Mouse (Mus musculus) urinary bladder, adult 2 months (tissue): ENCODE measurements at regions not wholly inside any gene's neighbourhood (a gene's known extent, or its start where the extent isn't known, plus 50 kb on each side); places are given as distances from the start of the nearest gene placed in this dataset.
"Not testable (repeated sequence)": the region's sequence is repeated elsewhere in the genome, so short reads cannot be mapped to it uniquely, and the experiment has no call there.

ENCODE experiments used
- DNase-seq: peaks from one replicate; pipeline ENCODE4 v3.0.0; 2022; ENCODE audit warnings: low spot score

DNA sequence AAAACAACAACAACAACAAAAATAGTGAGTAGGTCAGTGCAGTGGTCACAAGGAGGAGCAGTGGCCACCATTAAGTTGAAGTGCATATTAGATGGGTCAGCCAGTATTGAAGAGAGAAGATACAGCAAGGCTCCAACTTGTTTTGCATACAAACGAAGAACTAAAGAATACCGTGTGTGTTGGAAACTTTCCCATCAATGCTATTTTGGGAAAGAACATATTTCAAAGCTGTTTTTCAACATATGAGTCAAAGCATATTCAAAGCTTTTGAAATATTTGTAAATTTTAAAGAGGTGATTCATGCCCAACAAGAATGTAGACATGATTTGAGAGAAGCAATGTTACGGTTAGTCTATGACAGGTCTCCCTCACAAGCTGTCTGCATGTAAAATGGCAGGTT, 157.9 kb upstream of the Fer start:
- DNase-seq, result no peak

DNA sequence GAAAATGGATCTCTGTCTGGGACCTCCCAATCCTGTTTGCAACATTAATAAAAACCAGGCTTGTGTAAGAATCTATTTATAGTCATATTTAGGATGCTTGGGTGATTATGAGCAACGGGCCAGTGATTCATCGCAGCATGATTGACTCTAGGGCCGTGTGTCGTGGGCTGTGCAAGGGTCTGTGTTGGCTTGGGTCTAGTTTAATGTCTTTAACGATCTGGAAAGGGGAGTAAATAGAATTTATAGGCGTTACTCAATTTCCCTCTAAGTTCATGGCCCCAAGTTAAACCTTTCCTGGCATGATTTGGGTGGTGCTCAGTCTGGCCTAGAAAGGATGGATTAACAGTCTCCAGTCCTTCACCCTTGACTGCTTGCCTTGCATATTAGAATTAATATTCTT, 149.9 kb upstream of the Fer start:
- DNase-seq, result no peak

DNA sequence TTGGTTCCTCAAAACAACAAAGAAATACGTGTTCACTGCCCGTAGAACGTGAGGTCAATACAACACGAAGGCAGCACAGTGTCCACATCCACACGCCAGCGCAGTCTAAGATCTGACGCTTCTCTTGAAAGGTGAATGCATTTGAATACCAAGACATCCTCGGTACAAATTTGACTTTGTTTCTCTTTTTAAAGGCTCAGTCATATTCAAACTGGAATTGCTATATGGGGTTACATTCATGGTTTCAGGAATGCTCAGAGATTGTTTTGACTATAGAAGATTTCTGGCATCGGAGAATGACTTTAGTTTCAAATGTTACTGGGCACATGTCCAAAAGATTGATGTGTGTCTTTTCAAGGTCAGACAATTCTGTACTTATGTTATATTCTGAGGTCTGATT, 147.2 kb upstream of the Fer start:
- DNase-seq, result no peak

DNA sequence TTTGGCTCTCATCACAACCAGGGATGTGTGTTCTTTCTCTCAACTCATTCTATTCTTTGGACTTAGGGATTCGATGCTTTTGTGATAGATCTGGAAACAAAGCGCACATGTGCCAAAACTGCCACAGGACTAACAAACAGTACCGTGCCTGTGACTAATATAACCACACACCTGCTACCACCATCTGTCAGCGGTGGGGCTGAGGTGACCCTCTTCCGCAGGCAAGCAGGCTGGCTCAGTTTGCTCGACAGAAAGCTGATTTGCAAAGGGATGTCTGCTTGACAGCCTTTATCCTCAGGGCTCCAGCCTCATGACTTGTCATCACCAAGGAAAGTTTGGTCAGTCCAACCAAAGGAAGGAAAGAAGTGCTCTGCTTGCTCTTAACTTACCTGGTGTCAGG, 146.7 kb upstream of the Fer start:
- DNase-seq, result no peak

DNA sequence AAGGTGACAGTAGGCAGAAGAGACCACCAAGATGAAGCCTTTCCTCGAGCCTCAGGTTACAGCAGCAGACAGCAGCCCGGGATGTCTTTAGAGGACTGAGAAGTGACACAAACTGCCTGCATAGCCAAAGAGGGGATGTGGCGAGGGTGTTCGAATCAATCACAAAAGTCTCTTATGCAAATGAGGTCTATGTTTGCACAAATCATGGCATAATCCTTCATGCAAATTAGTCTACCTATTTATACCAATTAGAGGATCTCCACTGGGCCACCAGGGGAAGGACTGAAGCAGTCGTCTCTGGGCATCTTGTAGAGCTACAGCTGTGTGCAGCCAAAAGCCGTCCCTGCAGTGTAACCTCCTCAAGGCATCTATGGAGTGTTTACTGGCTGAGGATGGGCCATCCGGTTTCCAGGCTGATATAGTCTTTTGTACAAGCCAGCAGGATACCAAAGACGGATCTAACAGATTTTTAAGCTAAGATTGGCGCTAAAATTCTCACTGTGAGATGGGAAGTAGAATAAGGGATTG, 145.7 kb upstream of the Fer start:
- no peak for DNase-seq

DNA sequence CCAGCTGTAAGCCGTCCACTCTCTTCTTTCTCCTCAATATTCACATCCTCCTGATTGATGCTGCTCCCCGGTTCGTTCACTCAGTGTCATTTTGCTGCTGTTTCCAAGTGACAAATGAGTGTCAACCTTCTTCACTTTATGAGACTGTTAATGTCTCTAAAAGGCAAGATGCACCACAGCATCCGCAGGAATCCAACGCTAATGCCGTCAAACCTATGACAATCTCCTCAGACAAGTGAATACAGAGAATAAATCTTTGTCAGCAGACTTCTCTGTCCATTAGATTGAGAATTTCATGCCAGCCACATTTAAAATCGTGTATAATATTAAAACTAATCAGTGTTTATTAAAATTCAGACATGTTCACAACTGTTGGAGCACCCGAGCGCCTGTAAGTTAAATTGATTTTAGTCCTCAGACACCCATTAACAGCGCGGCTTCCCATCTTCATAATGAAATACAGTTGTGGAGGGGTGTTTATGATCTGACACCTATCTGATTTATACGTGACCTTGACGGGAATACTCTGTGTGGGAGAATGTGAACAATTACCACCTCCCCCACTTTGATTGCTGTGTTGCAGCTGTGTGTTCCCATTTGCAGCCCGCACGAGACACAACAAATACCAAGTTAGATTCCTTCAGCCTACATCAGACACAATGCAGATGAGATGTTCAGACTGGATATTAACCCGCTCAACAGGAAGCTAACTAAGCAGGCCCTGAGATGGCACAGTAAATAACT, 143.7 kb upstream of the Fer start:
- DNase-seq, result no peak

DNA sequence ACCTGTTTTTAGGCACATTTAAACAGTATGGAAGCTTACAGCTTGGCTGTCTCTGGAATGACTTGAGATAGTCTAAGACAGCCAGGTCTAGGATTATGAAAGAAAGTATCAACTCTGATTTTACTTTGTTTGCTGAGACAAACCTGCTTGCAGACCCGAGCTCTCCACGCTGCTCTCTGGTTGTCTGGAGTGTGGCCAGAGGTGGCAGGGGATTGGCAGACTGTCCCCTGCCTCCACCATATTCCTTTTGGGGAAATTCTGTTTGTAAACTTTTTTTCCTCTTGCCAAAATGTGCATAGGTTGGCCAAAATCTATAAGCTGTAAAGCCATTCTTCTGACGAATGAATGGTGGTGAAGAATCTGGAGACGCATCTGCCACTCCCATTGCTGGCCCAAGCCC, 143.1 kb upstream of the Fer start:
- no peak for DNase-seq

DNA sequence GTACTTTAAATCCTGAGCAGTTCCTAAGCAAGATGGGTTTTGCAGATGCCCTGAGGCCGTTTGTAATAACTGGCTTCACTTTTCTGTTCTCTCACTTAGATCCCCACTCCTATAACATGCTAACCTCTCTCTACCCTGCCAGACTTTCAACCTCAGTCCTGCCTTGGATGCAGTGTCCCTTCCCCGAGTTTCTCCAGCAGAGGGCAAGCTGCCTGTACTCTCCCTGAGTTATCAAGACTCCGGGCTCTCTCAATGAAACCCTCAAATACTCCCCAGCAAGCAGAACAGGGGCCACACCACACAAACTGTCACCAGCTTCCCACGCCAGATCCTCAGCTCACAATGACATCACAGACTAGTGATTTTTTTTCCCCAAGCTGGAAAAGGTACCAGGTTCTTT, 142.0 kb upstream of the Fer start:
- no peak for DNase-seq

DNA sequence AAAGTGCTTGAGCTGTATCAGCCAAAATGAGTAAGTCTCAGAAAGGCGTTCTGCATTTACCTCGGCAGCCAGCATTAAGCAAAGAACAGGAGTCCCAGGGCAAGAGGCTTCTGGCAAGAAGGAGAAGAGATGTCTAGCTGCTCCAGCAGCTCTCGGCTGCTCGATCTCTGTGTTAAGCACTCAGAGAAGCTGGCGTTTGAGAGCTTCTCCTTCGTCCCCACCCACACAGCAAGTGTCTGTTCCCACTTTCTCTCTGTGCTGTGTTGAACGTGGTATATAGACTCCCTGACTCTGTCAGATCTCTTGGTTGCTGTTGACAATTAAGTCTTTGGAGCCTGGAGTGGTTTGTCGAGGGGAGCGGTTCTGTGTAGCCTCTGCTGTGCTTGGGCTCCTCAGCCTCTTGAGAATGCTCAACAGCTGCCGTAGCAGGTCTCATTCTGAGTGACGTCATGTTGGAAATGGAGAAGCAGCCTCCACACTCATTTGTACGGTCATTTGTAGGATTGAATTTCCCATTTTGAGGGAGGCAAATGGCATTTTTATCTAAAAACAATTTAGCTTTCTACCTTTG, 140.3 kb upstream of the Fer start:
- no peak for DNase-seq

DNA sequence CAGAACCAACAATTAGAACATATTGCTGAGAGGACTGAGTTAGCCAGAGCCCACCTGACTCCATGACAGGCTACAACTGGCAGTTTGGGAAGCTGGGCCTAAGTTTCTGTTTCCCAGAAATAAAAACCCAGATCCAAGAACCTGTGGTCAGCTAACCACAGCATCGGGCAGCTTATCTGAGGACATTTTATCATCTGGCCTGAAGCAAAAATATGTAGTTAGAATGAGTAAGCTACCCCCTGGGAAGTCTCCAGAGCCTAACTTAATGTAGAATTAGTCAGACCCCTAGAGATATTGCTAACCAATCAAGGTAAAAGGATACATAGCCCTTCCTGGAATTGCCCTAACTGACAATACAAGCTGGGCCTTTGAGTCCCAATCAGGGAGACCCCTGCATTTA, 124.7 kb upstream of the Fer start:
- DNase-seq, result no peak

DNA sequence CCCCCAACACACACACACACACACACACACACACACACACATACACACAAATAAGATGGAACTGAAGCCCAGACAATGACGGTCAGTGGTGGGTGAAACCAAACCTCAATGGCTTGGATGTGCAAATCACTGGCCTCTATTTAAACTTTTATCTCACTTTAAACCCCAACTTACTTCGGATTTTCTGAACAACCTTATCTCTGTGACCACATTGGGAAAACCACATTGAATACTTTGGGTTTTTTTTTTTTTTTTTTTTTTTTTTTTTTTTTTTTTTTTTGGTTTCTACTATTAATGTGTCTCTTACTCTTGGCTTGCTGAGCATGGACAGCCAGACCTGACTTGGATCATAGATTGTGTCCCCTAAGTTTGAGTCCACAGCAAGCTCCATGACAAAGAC, 123.2 kb upstream of the Fer start:
- DNase-seq, result no peak

DNA sequence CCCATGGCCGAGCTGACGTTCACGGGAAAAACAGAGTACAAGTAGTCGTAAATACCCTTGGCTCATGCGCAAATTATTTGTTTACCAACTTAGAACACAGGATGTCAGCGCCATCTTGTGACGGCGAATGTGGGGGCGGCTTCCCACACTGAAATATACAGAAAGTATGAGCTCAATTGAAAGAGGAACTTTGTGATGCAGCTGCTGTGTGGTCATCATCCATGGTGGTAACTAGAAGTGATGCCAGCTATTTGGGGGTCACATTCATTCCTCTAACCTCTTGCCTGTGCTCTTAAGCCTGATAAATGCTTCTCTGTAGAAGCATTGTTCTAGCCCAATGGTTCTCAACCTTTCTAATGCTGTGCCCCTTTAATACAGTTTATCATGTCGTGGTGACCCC, 113.6 kb upstream of the Fer start:
- DNase-seq, result not testable (repeated sequence)

DNA sequence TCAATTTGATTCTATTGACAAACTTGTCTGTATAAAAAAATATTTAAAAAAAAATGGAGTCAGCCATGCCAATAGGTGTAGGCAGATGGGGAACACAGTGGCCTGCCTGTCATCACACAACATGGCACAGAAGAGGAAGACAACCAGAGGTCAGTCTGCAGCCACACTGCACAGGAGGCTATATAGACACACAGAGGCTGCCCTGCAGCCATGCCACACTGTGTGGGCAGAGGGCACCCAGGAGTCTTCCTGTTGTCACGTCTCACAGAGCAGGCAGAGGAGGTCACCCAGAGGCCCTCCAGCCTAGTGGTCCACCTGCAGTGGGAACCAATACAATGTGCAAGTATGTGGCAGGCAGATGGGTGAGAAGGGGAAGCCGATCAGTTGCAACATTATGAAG, 108.5 kb upstream of the Fer start:
- no peak for DNase-seq

DNA sequence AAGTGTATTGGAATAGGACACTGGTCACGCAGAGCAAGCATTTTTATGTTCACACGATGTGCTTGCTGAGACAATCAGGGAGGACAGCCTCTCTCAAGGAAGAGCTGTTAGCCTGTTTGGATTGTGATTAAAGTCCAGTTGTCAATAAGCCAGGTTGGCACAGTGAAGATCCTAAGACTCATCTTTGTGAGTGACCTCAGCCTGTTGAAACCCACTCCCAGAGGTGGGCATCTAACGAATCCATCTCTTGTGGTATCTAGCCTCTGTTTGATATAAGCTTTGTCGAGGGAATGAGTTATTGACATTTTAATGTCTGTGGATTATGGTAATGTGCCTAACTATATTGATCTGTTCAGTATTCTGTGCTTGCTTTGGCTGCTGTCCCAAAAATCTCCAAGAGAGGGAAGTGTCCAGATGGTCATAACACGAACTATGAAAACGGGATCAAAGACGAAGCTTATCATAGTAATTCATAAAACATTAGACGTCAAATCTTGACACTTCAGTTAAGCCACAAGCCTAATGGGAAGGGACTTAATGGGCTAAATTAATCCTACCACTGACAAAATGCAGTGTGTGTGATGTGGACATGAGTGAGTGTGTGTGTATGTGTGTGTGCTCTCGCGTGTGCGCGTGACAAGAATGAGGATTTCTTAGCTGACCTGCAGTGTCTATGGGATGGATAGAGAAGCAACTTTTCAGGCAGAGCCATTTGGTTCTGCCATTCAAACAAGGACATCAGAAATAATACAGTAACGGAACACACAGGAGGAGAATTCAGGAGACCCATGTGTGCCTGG, 104.8 kb upstream of the Fer start:
- no peak for DNase-seq

DNA sequence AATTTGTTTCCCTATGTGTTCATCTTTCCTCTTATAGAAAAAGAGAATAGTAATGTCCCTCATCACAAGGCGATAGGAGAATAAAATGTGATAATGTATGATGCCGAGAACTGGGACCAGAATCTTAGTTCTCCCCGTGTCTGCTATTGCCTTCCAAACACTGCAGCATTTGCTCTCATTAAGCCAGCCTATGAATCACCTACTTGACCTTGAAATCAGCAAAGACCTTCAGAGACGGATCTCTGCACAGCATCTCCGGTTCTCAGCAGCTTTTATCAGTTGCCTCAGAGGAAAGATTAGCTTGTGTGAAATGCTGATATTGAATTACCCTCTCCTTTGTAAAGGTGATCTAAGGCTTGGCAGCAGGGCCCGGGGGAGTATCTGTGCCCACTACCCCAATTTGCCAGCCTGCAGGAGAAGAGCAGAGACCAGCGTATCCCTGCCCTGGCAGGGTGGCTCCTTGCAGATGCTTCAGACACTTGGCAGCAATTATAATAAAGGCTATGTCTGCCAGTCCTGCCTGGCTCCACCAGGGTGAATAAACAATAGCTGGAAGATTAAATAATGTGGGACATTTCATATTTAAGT, 104.0 kb upstream of the Fer start:
- DNase-seq, result no peak

DNA sequence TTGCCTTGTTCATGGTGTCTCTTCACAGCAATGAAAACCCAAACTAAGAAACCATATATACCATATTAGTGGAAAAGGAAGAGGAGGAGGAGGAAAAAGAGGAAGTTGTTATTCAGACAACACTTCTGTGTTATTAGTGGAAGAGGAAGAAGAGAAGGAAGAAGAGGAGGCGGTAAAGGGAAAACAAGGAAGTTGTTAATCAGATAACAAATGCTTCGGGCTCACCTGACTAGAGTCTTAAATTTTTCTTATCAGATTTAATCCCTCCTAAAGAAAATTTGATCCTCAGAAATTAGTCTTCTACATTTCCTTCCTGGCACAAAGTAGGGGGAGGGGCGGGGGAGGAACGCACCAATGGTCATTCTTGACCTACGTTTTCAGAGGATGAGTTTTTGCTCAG, 101.8 kb upstream of the Fer start:
- DNase-seq, result no peak

DNA sequence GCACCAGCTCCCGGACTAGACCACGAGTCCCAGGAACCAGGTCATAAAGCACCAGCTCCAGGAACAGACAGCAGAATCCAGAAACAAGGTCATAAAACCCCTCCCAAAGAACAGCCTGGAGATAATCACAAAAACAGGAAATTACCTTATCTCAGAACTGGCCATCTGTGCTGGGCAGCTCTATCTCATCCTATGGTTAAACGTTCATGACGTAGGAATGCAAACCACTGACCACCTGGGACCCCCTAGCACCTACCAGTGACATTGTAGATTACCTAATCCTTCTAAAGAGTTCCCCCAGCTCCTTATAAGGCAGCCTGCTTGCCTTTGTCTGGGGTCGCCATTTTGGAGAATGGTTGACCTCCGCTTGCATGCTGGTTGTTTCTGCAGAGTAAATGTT, 91.8 kb upstream of the Fer start:
- DNase-seq, result no peak

DNA sequence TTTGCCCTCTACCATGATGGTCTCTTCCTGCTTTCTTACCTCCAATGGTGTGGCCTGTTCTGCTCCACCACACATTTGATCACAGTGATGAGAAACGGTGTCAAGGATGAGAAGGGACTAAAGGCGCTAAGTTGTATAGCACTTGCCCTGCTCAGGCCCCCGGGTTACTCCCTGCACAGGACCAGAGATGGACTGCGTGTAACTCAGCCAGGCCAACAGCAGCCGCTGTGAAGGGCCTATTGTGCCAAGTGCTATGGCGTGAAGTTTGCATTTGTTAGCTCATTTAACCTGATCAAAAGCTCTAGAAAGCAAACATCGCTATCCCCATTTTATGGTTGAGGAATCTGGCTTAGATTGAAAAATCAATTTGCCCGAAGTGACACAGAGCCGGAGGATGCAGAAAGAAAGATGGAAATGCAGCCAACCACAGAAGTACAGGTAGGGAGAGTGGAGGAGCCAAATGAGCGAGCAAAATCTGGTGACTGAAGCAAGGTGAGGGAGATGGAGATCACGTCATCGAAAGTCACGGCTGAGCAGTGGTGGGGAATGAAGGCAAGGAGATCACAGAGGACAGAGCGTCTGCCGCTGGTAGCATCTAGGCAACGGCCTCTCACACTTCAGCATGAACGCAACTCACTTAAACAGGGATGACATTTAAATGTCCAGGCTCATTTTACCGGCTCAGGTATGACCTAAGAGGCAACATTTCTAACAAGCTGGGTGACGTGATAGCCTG, 78.3 kb upstream of the Fer start:
- no peak for DNase-seq

DNA sequence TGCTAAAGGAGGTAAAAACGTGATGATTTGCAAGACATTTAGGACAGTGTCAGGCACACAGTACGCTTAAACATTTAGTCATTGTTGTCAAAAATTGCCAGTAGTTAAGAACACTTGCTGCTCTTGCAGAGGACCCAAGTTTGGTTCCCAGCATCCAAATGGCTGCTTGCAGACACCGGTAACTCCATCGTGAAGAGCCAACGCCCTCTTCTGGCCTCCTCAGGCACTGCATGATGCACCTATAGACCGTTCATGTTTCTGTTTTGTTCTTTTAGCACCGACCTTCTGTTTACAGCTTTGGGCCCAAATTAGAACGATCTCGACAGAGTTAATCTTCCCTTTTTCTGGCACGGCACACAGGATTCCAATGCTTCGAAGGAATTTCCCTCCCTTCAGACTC, 76.4 kb upstream of the Fer start:
- DNase-seq, result no peak

DNA sequence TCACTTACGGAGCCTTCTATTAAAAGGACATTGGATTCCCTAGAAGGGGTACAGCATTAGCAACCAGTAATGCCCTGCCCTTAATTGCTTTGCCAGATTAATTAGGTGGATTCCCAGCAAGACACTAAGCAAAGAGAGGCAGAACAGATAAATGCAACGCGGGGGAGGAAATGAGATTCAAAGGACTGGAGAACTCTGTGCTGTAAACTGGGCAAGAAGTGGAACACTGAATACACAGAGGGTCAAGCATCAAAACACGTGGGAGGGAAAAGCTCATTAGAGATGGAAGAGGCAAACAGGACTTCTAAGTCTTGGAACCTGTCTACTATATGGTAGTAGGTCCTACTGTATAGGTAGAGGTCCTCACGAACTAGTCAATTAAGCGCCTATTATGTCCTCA, 68.5 kb upstream of the Fer start:
- DNase-seq, result no peak

DNA sequence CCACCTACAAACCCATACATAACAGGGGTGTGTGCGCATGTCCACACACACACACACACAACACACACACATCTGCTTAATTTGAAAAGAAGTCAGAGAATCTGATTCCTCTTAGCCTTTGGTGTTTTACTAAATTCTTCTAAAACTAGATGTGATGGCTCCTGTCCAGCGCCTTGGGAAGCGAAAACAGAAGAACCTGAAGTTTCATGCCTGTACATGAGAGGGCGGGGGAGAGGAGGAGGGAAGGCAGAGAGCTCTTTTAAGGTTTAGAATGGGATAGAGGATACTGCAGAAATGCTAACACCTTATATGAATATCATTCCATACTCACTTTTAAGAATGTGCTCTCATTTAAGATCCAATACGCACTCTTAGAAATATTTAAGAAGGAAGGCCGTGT, 64.5 kb upstream of the Fer start:
- DNase-seq, result no peak

DNA sequence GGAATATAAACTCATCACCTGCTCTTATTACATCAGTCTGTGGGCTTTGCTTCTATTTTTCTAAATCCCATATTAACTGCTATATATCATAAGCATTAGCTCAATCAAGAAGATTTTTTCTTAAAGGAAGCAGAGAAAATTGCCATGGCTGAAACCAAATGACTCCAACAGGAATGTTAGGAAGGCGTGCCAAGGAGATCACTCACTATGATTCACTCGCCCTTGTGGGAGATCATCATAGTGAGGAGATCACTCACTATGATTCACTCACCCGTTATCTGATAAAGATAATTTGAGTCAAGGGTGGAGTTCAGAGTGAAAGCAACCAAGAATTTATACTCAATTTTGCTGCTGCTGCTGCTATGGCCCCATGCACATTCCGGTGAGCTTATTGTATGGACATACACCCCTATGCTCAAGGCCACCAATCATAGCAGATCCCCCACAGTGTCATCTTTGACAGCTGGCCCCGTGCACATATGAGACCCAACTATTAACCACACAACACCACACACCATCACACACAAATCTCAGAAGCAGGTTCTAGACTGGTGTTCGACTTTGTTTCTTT, 63.8 kb upstream of the Fer start:
- DNase-seq, result no peak
